Mouse (Mus musculus): ENCODE data around the gene Ctag2.

Ctag2 gene

DNA sequence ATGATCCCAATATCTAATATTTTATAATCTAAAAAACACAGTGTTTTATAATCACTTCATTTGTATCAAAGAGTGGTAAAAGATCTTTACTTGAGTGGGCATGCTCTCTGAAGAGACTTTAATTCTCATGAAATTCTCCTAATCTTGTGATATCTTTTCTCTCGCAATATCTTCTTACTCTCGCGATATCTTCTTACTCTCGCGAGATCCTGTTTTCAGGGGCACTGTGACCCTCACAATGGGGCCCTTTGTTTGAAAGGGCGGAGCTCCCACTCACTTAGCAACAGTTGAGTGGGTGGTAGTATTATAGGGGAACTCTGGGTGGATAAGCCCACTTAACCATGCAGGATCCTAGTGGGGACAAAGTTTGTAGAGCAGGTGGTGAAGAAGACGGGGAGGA is at the start of gene Ctag2:
TSS of gene Ctag2 (plus strand) at position 301 of the 400 bp plus-strand sequence.
- DNase-seq (ENCODE audit: low spot score) = no peak

All from ovary, postnatal 36 days (tissue).